Mouse (Mus musculus) embryonic facial prominence, embryonic 13.5 days (tissue): ENCODE results near the gene Rybp. TPM values are rescaled to one million over a fixed set of nuclear protein-coding genes. Genes with fewer than 3 reads are reported as not detected.

Source experiments
- ATAC-seq: fragments of 200-750 bp; cut with Nextera tagmentation; 2 replicates; pipeline ENCODE4 v1.8.0; 2017; ENCODE audit warnings: low read depth; ENCODE audit not compliant: insufficient number of reproducible peaks, insufficient read depth, low FRiP score, low TSS enrichment
- H3K27ac ChIP-seq: fragments of 300-500 bp; sonication (generic); 2 replicates; pipeline ENCODE4 v1.5.1; 2015; ENCODE audit warnings: moderate library complexity, mild to moderate bottlenecking, inconsistent platforms
- H3K27me3 ChIP-seq: fragments of 300-500 bp; sonication (generic); 2 replicates; pipeline ENCODE4 v1.6.1; 2015; ENCODE audit warnings: mild to moderate bottlenecking, inconsistent platforms
- H3K36me3 ChIP-seq: fragments of 300-500 bp; sonication (generic); 2 replicates; pipeline ENCODE4 v1.6.1; 2015; ENCODE audit warnings: mild to moderate bottlenecking, inconsistent platforms
- H3K4me1 ChIP-seq: fragments of 300-500 bp; sonication (generic); 2 replicates; pipeline ENCODE4 v1.6.1; 2015; ENCODE audit warnings: inconsistent platforms
- H3K4me2 ChIP-seq: fragments of 300-500 bp; sonication (generic); 2 replicates; pipeline ENCODE4 v1.6.1; 2015; ENCODE audit warnings: moderate library complexity, mild to moderate bottlenecking, inconsistent platforms
- H3K4me3 ChIP-seq: fragments of 300-500 bp; sonication (generic); 2 replicates; pipeline ENCODE4 v1.5.1; 2015; ENCODE audit warnings: mild to moderate bottlenecking, inconsistent platforms
- H3K9ac ChIP-seq: fragments of 300-500 bp; sonication (generic); 2 replicates; pipeline ENCODE4 v1.6.1; 2015; ENCODE audit warnings: mild to moderate bottlenecking, inconsistent platforms
- H3K9me3 ChIP-seq: fragments of 300-500 bp; sonication (generic); 2 replicates; pipeline ENCODE4 v1.6.1; 2016; ENCODE audit warnings: inconsistent platforms
- WGBS: fragments of 180-500 bp; shearing (Covaris S2); methylation state at CpG from one replicate; pipeline ENCODE4 v1.1.7; 2015; ENCODE audit warnings: mixed read lengths; 5-methylcytosine and 5-hydroxymethylcytosine counted together
- polyA plus RNA-seq: library from polyadenylated mRNA; unstranded; fragments of >200 nt; fragmentation: Nextera tagmentation; extraction: Ambion mirVana; gene quantifications from 2 replicates; pipeline ENCODE4 v1.2.1, GENCODE M21; 2015

Rybp gene
- polyA plus RNA-seq, 1 experiment from 2014 or later: 22.0 TPM

DNA sequence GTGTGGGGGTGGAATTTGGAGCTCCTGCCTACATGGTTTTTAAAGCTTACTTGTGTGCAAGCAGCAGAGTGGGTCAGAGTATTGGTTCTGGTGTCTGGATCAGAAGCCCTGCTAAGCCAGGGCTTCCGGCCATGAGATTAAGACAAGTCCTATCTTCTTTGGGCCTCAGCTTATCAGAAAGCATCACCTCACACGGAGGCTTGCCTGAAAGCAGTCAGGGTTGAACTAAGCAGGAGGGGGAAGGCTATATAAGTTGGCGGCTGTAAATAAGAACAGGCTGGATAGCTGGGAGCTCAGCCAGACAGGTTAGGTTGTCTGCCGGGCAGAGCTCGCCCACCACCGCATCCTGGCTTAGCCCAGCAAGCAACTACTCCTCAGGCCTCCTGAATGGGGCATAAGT, 99.5 kb downstream of the Rybp start:
- Histone ChIP-seq H3K4me3 (no peak overlapping the region), H3K36me3 (no peaks in the 10 kb centered on the region), H3K9me3 (no peaks in the 10 kb centered on the region), H3K9ac (no peak overlapping the region), H3K27me3 (peaks cover 10% of the 10 kb centered on the region), H3K4me1 (peaks cover 8% of the 10 kb centered on the region), H3K4me2 (no peak overlapping the region), H3K27ac (no peak overlapping the region)
- ATAC-seq: no peak
- 52% methylated on average over 6 of the region's 6 CpGs for WGBS

DNA sequence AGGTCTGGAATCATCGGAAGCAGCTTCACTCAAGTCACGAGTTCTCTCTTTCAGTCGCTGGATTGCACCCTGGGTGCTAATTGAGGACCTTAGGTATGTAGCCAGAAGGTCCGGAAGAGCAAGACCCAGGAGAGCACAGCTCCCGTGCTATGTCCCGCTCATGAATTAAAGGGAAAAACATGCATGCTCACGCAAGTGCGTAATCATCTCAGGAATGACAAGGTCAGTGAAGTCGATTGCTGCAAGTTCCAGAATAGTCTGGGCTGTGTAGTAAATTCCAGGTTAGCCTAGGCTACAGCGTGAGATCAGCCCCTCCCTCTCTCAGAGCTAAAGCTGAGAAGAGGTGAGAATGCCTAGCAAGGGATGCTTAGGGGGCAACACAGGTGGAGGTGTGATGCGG, 100.5 kb downstream of the Rybp start:
- Histone ChIP-seq H3K4me3 (no peak overlapping the region), H3K36me3 (no peaks in the 10 kb centered on the region), H3K27ac (no peak overlapping the region), H3K9me3 (no peaks in the 10 kb centered on the region), H3K4me1 (0 out of 2 replicates have a peak, but pooled peaks cover 5% of the 10 kb centered on the region), H3K4me2 (no peak overlapping the region), H3K27me3 (peaks cover 10% of the 10 kb centered on the region), H3K9ac (no peak overlapping the region)
- WGBS: 73% methylated on average over 11 of the region's 11 CpGs
- no peak for ATAC-seq

DNA sequence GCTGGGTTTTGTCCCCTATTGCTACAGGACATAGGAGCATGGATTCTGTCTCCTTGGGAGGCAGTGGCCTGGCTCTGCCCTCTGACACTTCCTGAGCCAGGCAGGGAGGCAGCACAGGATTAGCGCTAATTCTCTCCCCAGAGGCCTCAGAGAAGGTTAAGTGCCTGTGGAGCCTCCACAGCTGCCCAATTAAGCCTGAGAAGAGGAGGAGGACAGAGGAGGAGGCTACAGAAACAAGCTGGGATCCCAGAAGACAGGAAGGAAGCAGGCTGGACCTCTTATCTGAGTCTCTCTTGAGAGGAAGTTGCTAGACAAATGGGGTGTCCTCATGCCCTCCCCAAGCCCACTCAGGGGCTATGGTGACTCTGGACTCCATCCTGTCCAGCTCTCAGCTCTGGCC, 101.8 kb downstream of the Rybp start:
- H3K4me2 ChIP-seq: no peak overlapping the region
- H3K4me3 ChIP-seq: no peak overlapping the region
- H3K27ac ChIP-seq: no peak overlapping the region
- ATAC-seq: no peak
- peaks cover 10% of the 10 kb centered on the region for H3K27me3 ChIP-seq
- no peak overlapping the region for H3K9ac ChIP-seq
- 12% methylated on average over 1 of the region's 1 CpGs for WGBS
- H3K36me3 ChIP-seq: no peaks in the 10 kb centered on the region
- H3K9me3 ChIP-seq: no peaks in the 10 kb centered on the region
- H3K4me1 ChIP-seq: 0 out of 2 replicates have a peak, but pooled peaks cover 5% of the 10 kb centered on the region

DNA sequence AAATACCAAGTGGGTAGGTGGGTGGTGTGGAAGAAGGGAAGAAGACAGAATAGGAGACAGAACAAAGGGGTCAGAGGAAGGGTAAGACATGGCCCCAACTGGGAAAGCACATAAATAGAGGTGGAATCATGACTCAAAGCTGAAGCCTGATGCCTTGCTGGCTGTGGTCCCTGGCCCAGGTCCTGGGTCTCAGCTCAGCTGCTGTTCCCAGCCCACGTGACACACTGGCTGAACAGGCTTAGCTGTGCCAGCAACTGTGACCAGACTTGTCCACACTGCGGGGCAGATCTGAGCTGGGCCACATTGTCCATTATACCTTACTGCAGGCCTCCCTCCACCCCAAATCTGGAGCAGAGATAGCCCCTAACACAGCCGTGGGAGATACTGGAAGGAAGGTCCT, 103.9 kb downstream of the Rybp start:
- ATAC-seq: no peak

DNA sequence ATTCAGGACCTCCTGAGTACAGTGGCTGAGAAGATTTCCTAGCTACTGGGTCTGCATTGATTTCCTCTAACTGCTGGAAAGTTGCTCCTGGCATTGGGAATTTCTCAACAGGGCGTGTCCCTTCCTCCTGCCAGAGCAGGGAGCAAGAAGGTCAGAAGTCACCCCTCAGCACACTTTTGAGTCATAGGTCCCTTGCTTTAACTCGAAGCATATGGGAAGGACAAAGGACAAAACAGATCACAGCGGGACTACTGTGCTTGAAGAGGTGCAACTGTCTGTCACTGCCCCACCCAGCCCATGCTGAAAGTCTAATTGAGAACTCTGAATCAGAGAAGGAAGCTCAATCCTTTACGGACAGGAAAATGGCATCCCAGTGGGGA, 106.4 kb downstream of the Rybp start:
- Histone ChIP-seq H3K4me3 (no peak overlapping the region), H3K4me1 (0 out of 2 replicates have a peak, but pooled peaks cover 3% of the 10 kb centered on the region), H3K9ac (no peak overlapping the region), H3K36me3 (no peaks in the 10 kb centered on the region), H3K27ac (no peak overlapping the region), H3K9me3 (no peaks in the 10 kb centered on the region), H3K27me3 (no peaks in the 10 kb centered on the region; the same call in none of the 2 replicates), H3K4me2 (no peak overlapping the region)
- WGBS: 34% methylated on average over 4 of the region's 4 CpGs
- ATAC-seq: no peak

More for the DNA sequence above, 103.9 kb downstream of the Rybp start:
- Histone ChIP-seq H3K4me3 (no peak overlapping the region), H3K4me1 (0 out of 2 replicates have a peak, but pooled peaks cover 5% of the 10 kb centered on the region), H3K36me3 (no peaks in the 10 kb centered on the region), H3K27ac (no peak overlapping the region), H3K9me3 (no peaks in the 10 kb centered on the region), H3K27me3 (peaks cover 5% of the 10 kb centered on the region), H3K9ac (no peak overlapping the region), H3K4me2 (no peak overlapping the region)
- WGBS: 86% methylated on average over 3 of the region's 3 CpGs

DNA sequence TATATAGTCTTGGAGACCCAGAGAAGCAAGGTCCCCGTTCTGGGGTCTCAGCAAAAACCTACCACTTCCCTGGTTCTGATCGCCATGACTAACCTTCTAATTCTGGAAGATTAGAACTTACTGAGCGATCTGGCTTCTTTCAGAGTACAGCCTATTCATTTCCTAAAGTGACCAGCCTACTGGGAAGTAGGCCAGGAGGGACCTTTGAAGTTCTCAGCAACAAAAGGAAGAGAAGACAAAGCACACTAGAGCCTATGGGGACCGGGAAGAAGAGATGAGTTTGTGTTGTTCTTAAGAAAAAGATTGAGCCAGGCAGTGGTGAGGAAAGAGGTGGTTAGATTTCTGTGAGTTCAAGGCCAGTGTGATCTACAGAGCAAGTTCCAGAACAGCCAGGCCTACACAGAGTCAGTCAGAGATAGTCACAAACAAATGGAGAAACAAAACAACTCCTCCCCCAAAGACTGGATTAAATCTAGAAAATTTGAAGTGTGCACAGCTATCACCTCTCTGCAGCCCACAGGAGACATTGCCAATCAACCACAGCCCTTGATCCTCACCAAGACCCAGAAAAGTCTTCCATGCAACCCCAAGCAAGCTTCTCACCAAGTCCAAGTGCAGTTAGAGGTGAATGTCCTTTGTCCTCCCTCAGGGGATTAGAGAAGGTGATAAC, 106.9 kb downstream of the Rybp start:
- Histone ChIP-seq H3K4me3 (no peak overlapping the region), H3K27ac (no peak overlapping the region), H3K9me3 (no peaks in the 10 kb centered on the region), H3K27me3 (no peaks in the 10 kb centered on the region; the same call in none of the 2 replicates), H3K4me2 (no peak overlapping the region), H3K4me1 (0 out of 2 replicates have a peak, but pooled peaks cover 3% of the 10 kb centered on the region), H3K36me3 (no peaks in the 10 kb centered on the region), H3K9ac (no peak overlapping the region)
- ATAC-seq: no peak
- WGBS: 80% methylated on average over 4 of the region's 4 CpGs

DNA sequence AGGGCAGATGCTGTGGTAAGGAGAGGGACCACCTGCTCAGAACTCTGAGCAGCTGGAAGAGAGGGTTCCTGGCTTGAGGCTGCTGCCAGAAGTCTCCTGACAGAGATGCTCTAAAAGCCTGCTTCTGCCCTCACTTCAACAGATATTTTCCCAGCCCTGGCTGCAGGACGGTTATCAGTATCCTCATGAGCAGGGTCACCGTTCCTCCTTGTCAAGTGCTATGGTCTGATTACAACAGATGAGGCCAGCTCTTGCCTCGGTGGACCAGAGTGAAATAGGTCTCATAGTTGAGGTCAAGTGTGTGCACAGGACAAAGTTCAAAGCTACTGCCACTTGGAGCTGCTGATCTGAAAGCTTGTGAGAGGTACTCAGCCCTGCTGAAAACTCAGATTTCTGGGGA, 108.5 kb downstream of the Rybp start:
- no peaks in the 10 kb centered on the region for H3K36me3 ChIP-seq
- H3K4me3 ChIP-seq: no peak overlapping the region
- ATAC-seq: no peak
- peaks cover 5% of the 10 kb centered on the region for H3K27me3 ChIP-seq
- 0 out of 2 replicates have a peak, but pooled peaks cover 3% of the 10 kb centered on the region for H3K4me1 ChIP-seq
- no peaks in the 10 kb centered on the region for H3K9me3 ChIP-seq
- H3K4me2 ChIP-seq: no peak overlapping the region
- H3K27ac ChIP-seq: no peak overlapping the region
- 80% methylated on average over 3 of the region's 3 CpGs for WGBS
- no peak overlapping the region for H3K9ac ChIP-seq
